Comparison of ENCODE assay signal across 20 mouse cellular contexts in genomic region chr19:57498884-57499410, GRCm38 (mm10). TPM values are rescaled to one million over a fixed set of nuclear protein-coding genes. Genes with fewer than 3 reads are reported as not detected.
DNase-seq lines count a peak whose midpoint lies in the region; ATAC-seq and TF ChIP-seq lines count a peak whose summit lies in the region.
"Had no signal": no experiment of that assay in that cellular context is flagged by ENCODE, and none has a peak within 500 bp of the region (broad histone marks: within the 10 kb centered on the region; RNA-seq: fewer than 3 reads in every experiment).

No protein-coding gene starts in this region.

- TF ChIP-seq EP300 in liver, postnatal 0 days (IDR thresholded peaks at IDR 0.05; ENCODE audit: low read depth): no peak

- 80% methylated on average over 6 of the region's 6 CpGs for WGBS in hindbrain, embryonic 13.5 days
- 74% methylated on average over 6 of the region's 6 CpGs for WGBS in hindbrain, embryonic 12.5 days
- 51% methylated on average over 6 of the region's 6 CpGs for WGBS in embryonic facial prominence, embryonic 10.5 days
- WGBS in embryonic facial prominence, embryonic 15.5 days: 31% methylated on average over 6 of the region's 6 CpGs
- WGBS in limb, embryonic 14.5 days: 18% methylated on average over 6 of the region's 6 CpGs
- WGBS in liver, postnatal 0 days (ENCODE audit: insufficient replicate concordance): 75% methylated on average over 6 of the region's 6 CpGs

- DNase-seq in embryonic facial prominence, embryonic 10.5 days (ENCODE audit: low spot score): peak; percentile 83
- peak; percentile 61 for DNase-seq in limb, embryonic 14.5 days (ENCODE audit: low spot score)
- DNase-seq in kidney, postnatal 36 days: no peak
- DNase-seq in liver, postnatal 0 days: no peak
- no peak for DNase-seq in heart, postnatal 25 days (ENCODE audit: low spot score)
- DNase-seq: B cell, adult 2 months; cerebellum, adult 18-20 months; gastrocnemius, postnatal 10 days; heart, adult 18-20 months; kidney, adult 9 months; kidney, postnatal 25 days; lung, postnatal 14 days; thymus, postnatal 25 days had no signal

- H3K9ac ChIP-seq in hindbrain, embryonic 13.5 days: 0 out of 2 replicates have a peak overlapping the region, but pooled peaks have one; percentile 13
- no peak overlapping the region for H3K9ac ChIP-seq in hindbrain, embryonic 12.5 days
- H3K9ac ChIP-seq in embryonic facial prominence, embryonic 15.5 days: no peak overlapping the region
- no peak overlapping the region for H3K9ac ChIP-seq in limb, embryonic 14.5 days (ENCODE audit: low read depth, low read length, severe bottlenecking)
- no peak overlapping the region for H3K9ac ChIP-seq in liver, postnatal 0 days (replicated peaks)
- H3K9ac ChIP-seq: heart, embryonic 13.5 days; intestine, embryonic 15.5 days; liver, embryonic 15.5 days; neural tube, embryonic 13.5 days had no signal

- no peak overlapping the region for H3K4me2 ChIP-seq in hindbrain, embryonic 13.5 days
- H3K4me2 ChIP-seq in hindbrain, embryonic 12.5 days (replicated peaks): no peak overlapping the region
- no peak overlapping the region for H3K4me2 ChIP-seq in embryonic facial prominence, embryonic 15.5 days (replicated peaks)
- no peak overlapping the region for H3K4me2 ChIP-seq in limb, embryonic 14.5 days (replicated peaks; ENCODE audit: low read depth, low read length, severe bottlenecking)
- no peak overlapping the region for H3K4me2 ChIP-seq in liver, postnatal 0 days (ENCODE audit: low read depth, low read length)
- H3K4me2 ChIP-seq: heart, embryonic 13.5 days; intestine, embryonic 15.5 days; liver, embryonic 15.5 days; neural tube, embryonic 13.5 days had no signal

- H3K36me3 ChIP-seq in hindbrain, embryonic 13.5 days: no peaks in the 10 kb centered on the region
- no peaks in the 10 kb centered on the region for H3K36me3 ChIP-seq in hindbrain, embryonic 12.5 days
- H3K36me3 ChIP-seq in embryonic facial prominence, embryonic 10.5 days (replicated peaks): no peaks in the 10 kb centered on the region
- H3K36me3 ChIP-seq in embryonic facial prominence, embryonic 15.5 days: no peaks in the 10 kb centered on the region
- H3K36me3 ChIP-seq in limb, embryonic 14.5 days (ENCODE audit: control insufficient read depth, insufficient read depth, low read length): no peaks in the 10 kb centered on the region
- no peaks in the 10 kb centered on the region for H3K36me3 ChIP-seq in liver, postnatal 0 days (replicated peaks; ENCODE audit: insufficient read depth, low read length)
- H3K36me3 ChIP-seq: heart, embryonic 13.5 days; intestine, embryonic 15.5 days; liver, embryonic 15.5 days; neural tube, embryonic 13.5 days had no signal

- intact Hi-C loops in heart, postnatal 25 days (cut with DNase I): no loop called here

- H3K27me3 ChIP-seq in hindbrain, embryonic 13.5 days: no peaks in the 10 kb centered on the region
- no peaks in the 10 kb centered on the region for H3K27me3 ChIP-seq in hindbrain, embryonic 12.5 days
- H3K27me3 ChIP-seq in embryonic facial prominence, embryonic 10.5 days (replicated peaks; ENCODE audit: low read depth, poor library complexity, severe bottlenecking): no peaks in the 10 kb centered on the region
- no peaks in the 10 kb centered on the region for H3K27me3 ChIP-seq in embryonic facial prominence, embryonic 15.5 days
- H3K27me3 ChIP-seq in limb, embryonic 14.5 days (ENCODE audit: control insufficient read depth, insufficient read depth, low read length): no peaks in the 10 kb centered on the region
- no peaks in the 10 kb centered on the region for H3K27me3 ChIP-seq in liver, postnatal 0 days (ENCODE audit: insufficient read depth, low read length)
- H3K27me3 ChIP-seq: intestine, embryonic 15.5 days; liver, embryonic 15.5 days; neural tube, embryonic 13.5 days had no signal

- no peak overlapping the region for H3K4me3 ChIP-seq in hindbrain, embryonic 13.5 days
- no peak overlapping the region for H3K4me3 ChIP-seq in hindbrain, embryonic 12.5 days
- H3K4me3 ChIP-seq in embryonic facial prominence, embryonic 10.5 days: no peak overlapping the region
- H3K4me3 ChIP-seq in embryonic facial prominence, embryonic 15.5 days (replicated peaks): no peak overlapping the region
- no peak overlapping the region for H3K4me3 ChIP-seq in limb, embryonic 14.5 days (replicated peaks; ENCODE audit: low read length)
- no peak overlapping the region for H3K4me3 ChIP-seq in liver, postnatal 0 days (ENCODE audit: low read depth, low read length)
- H3K4me3 ChIP-seq: heart, embryonic 13.5 days; intestine, embryonic 15.5 days; liver, embryonic 15.5 days; neural tube, embryonic 13.5 days had no signal

- no peaks in the 10 kb centered on the region for H3K9me3 ChIP-seq in hindbrain, embryonic 13.5 days
- H3K9me3 ChIP-seq in hindbrain, embryonic 12.5 days (replicated peaks): no peaks in the 10 kb centered on the region
- H3K9me3 ChIP-seq in embryonic facial prominence, embryonic 10.5 days: 0 out of 2 replicates have a peak, but pooled peaks cover 2% of the 10 kb centered on the region
- H3K9me3 ChIP-seq in embryonic facial prominence, embryonic 15.5 days (replicated peaks): no peaks in the 10 kb centered on the region
- no peaks in the 10 kb centered on the region; the same call in 1 of the 2 replicates for H3K9me3 ChIP-seq in limb, embryonic 14.5 days (ENCODE audit: control insufficient read depth, low read length)
- no peaks in the 10 kb centered on the region for H3K9me3 ChIP-seq in liver, postnatal 0 days (ENCODE audit: low read length)
- H3K9me3 ChIP-seq: heart, embryonic 13.5 days; intestine, embryonic 15.5 days; liver, embryonic 15.5 days; neural tube, embryonic 13.5 days had no signal

- TF ChIP-seq POLR2A in limb, embryonic 14.5 days (IDR thresholded peaks at IDR 0.05; ENCODE audit: borderline replicate concordance, extremely low read depth, insufficient read depth, insufficient read length): no peak

- H3K27ac ChIP-seq in hindbrain, embryonic 13.5 days: no peak overlapping the region
- H3K27ac ChIP-seq in hindbrain, embryonic 12.5 days: no peak overlapping the region
- peak overlapping the region; percentile 65 for H3K27ac ChIP-seq in embryonic facial prominence, embryonic 10.5 days (replicated peaks)
- H3K27ac ChIP-seq in embryonic facial prominence, embryonic 15.5 days (replicated peaks): peak overlapping the region; percentile 17
- H3K27ac ChIP-seq in limb, embryonic 14.5 days (replicated peaks; ENCODE audit: low read depth, low read length): no peak overlapping the region
- H3K27ac ChIP-seq in liver, postnatal 0 days (ENCODE audit: low read depth): no peak overlapping the region
- H3K27ac ChIP-seq: heart, embryonic 13.5 days; intestine, embryonic 15.5 days; liver, embryonic 15.5 days; neural tube, embryonic 13.5 days had no signal

- ATAC-seq in hindbrain, embryonic 13.5 days (ENCODE audit: low FRiP score): no peak
- no peak for ATAC-seq in hindbrain, embryonic 12.5 days (ENCODE audit: low FRiP score)
- ATAC-seq in embryonic facial prominence, embryonic 15.5 days (ENCODE audit: insufficient number of reproducible peaks, low FRiP score, low TSS enrichment, low read depth): peak; percentile 69; the same call in 1 of the 2 replicates
- no peak for ATAC-seq in limb, embryonic 14.5 days (ENCODE audit: low FRiP score, low read depth)
- ATAC-seq in liver, postnatal 0 days: no peak
- ATAC-seq: intestine, embryonic 15.5 days had no signal

- TF ChIP-seq CTCF in liver, postnatal 0 days (IDR thresholded peaks at IDR 0.05; ENCODE audit: low read depth): no peak

- H3K4me1 ChIP-seq in hindbrain, embryonic 13.5 days (replicated peaks): no peaks in the 10 kb centered on the region
- H3K4me1 ChIP-seq in hindbrain, embryonic 12.5 days: no peaks in the 10 kb centered on the region
- peaks cover 34% of the 10 kb centered on the region for H3K4me1 ChIP-seq in embryonic facial prominence, embryonic 10.5 days
- H3K4me1 ChIP-seq in embryonic facial prominence, embryonic 15.5 days: peaks cover 14% of the 10 kb centered on the region
- H3K4me1 ChIP-seq in limb, embryonic 14.5 days (ENCODE audit: control insufficient read depth, insufficient read depth, low read length): peaks cover 5% of the 10 kb centered on the region; the same call in 1 of the 2 replicates
- no peaks in the 10 kb centered on the region for H3K4me1 ChIP-seq in liver, postnatal 0 days (ENCODE audit: insufficient read depth)
- H3K4me1 ChIP-seq: heart, embryonic 13.5 days; intestine, embryonic 15.5 days; liver, embryonic 15.5 days; neural tube, embryonic 13.5 days had no signal

RNA-seq across cellular contexts. Expression of gene Trub1, which starts 46.2 kb away (rescaled TPM):
- 14.3 and 15.4 TPM in 2 replicates for polyA plus RNA-seq in hindbrain, embryonic 13.5 days (2015; fragmentation: Nextera tagmentation; extraction: Ambion mirVana)
- 15.9 and 18.9 TPM in 2 replicates for polyA plus RNA-seq in hindbrain, embryonic 12.5 days (2016; fragmentation: Nextera tagmentation; extraction: Ambion mirVana)
- polyA plus RNA-seq in embryonic facial prominence, embryonic 10.5 days (2016; fragmentation: Nextera tagmentation; extraction: Ambion mirVana): 21.7 and 25.6 TPM in 2 replicates
- 21.7 and 24.1 TPM in 2 replicates for polyA plus RNA-seq in embryonic facial prominence, embryonic 15.5 days (2015; fragmentation: Nextera tagmentation; extraction: Ambion mirVana)
- polyA plus RNA-seq in limb, embryonic 14.5 days (2012; rRNA removed): 31.7 and 31.8 TPM in 2 replicates
- 22.7 and 24.4 TPM in 2 replicates for polyA plus RNA-seq in limb, embryonic 14.5 days (2014; fragmentation: Nextera tagmentation; extraction: Ambion mirVana)
- 7.7 and 8.6 TPM in 2 replicates for polyA plus RNA-seq in liver, postnatal 0 days (2015; fragmentation: Nextera tagmentation; extraction: Ambion mirVana)
- total RNA-seq in heart, postnatal 25 days (2021): 1 to 10 TPM; 3.8 to 9.1 TPM

Comparison
In these comparisons a context has a peak if more than half of its experiments do, and no peak if none do; other contexts are left out.
1. H3K27ac ChIP-seq: peak in embryonic facial prominence, embryonic 10.5 days (single experiment) and embryonic facial prominence, embryonic 15.5 days (single experiment); none in hindbrain, embryonic 13.5 days (single experiment), hindbrain, embryonic 12.5 days (single experiment), limb, embryonic 14.5 days (single experiment) and liver, postnatal 0 days (single experiment).
2. DNase-seq: peak in embryonic facial prominence, embryonic 10.5 days (single experiment) and limb, embryonic 14.5 days (single experiment); none in kidney, postnatal 36 days (0 of 2), liver, postnatal 0 days (single experiment) and heart, postnatal 25 days (single experiment).